Mouse (Mus musculus) megakaryocyte, embryonic 14.5 days (primary cell): ENCODE data around the gene Entpd3.

Experiments used
- FLI1 ChIP-seq: IDR thresholded peaks from 2 replicates; pipeline ENCODE4 v1.6.1; 2012; ENCODE audit warnings: low read length, inconsistent platforms, mixed read lengths
- GATA1 ChIP-seq: IDR thresholded peaks from 3 replicates; pipeline ENCODE4 v1.6.1; 2012; ENCODE audit warnings: mixed read lengths, low read length, inconsistent platforms, borderline replicate concordance

DNA sequence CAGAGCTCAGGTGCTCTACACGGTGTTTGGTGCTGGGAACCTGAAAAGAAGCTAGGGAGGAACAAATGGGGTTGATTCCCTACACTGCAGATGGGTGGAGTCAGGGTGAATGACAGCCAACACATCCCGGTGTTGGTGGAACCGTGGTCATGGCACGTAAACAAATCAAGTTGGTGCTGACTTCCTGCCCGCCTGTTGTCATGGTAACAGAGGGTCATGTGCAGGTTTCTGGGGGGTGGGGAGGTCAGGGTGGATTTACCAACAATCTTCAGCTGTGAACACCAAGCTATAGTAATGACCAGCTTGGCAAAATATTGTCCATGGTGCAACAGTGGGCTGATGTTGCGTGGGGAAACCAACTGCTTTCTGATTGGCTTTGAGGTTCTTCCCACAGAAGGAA, 39.1 kb downstream of the Entpd3 start:
- no peak for TF ChIP-seq FLI1
- no peak for TF ChIP-seq GATA1
